Mouse (Mus musculus) spleen, postnatal 36 days (tissue): ENCODE results near the gene Htra1.
A peak's percentile ranks its signal among the peaks of the same experiment; 100 is the strongest.

Source experiments
- DNase-seq, 2 experiments: peaks; one replicate each; pipeline ENCODE4 v3.0.0; 2022; ENCODE audit warnings: low spot score in 2 of 2, mixed read lengths in 1 of 2

Htra1 gene

DNA sequence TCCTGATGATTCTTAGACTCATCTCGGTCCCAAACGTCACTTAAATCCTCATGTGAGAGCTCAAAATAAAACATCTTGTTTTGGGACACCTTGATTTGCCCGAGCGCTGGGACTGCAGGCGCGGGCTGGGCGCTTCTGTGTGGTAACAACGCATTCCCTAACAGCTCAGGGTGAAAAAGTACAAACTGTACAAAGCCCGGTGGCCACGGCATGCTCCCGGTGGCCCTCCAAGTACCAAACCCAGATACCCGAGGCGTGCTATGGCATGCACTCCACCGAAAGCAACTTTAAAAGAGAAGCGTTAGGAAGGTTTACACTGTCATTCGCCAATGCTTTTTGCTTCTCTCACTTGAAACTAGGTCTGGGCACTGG is 504 bp upstream of the Htra1 start:
- no peak for DNase-seq

- DNase-seq, result no peak
Measured at GRCm38 (mm10) chr7:130936472-130936951, 601 bp downstream of the Htra1 start.

DNA sequence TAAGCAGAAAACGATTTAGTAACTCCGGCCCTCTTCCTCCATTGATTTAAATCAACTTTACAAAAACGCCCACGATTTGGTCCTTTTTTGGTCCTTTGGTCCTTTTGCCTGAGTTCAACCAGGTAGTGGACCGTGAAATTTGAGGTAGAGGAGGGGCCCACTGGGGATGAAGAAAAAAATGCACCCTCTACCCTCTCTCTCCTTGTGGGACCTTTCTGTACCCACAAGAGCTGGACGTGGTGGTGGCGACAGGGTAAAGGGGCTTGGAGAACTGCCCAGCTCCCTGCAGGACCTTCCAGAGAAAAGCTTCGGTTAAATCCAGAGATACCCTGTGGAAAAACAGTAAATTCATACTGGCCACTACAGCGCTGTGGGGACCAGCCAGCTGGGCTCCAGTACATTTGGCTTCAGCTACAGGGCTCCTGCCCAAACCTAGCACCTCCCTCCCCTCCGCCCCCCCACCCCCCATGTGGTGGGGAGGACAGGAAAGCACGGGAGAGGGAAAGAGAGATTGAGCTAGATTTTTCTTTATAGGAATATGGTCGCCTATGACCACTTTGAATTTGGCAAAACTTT is 1.4 kb downstream of the Htra1 start:
- DNase-seq, result no peak

DNA sequence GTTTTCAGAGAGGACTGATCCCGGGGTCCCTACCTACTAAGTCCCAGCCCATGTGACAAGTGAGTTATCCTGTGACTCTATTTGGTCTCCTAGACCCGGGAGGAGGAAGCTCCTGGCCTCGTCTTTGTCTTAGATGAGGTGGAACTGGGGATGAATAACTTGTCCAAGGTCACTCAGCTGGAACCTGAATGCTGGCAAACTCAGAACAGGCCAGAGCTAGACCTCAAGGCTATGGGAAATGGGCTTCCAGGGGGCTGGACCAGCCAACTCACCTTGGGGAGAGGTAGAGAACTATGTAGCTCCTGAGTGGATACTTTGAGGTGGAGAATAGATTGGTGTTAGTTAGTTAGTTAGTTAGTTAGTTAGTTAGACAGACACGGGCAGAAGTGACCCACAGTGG is 2.1 kb downstream of the Htra1 start:
- DNase-seq, result no peak

DNA sequence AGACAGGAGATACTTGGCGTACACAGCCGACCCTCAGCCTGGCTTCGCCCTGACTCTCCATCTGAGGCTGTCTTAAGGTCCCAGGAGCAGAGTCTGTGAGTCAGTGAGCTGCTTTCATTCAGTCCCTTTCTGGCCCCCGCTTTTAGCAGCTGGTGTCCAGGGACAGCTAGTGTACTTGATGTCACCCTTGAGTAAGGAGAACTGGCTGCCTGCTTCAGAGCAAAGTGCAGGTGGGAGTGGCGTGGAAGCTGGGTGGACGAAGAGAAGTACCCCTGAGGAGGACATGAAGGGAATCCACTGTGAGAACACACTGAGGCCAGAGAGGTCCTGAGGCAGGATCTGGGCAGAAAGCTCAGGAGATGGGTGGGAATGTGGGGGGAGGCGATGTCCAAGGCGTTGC is 3.0 kb downstream of the Htra1 start:
- DNase-seq, result no peak

DNA sequence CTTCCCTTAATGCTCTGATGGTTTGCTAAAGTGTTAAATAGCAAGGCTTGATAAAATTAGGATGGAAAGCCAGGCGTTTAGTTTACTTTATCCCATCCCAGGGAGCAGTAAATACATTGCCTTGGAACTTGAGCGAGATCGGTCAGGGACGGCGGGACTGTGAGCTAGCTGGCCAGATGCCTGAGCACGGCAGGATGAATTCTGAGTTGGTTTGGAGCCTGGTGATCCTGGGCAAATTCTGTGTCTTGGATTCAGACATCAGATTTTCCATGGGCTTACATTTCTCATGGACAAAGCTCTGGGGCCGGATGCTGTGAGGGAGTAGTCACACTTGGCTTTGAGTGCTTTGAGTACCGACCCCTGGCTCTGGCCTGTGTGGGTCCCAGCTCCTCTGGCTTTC is 4.8 kb downstream of the Htra1 start:
- DNase-seq, result no peak

- DNase-seq, result no peak
Measured at GRCm38 (mm10) chr7:130943280-130943895, 7.5 kb downstream of the Htra1 start.

DNA sequence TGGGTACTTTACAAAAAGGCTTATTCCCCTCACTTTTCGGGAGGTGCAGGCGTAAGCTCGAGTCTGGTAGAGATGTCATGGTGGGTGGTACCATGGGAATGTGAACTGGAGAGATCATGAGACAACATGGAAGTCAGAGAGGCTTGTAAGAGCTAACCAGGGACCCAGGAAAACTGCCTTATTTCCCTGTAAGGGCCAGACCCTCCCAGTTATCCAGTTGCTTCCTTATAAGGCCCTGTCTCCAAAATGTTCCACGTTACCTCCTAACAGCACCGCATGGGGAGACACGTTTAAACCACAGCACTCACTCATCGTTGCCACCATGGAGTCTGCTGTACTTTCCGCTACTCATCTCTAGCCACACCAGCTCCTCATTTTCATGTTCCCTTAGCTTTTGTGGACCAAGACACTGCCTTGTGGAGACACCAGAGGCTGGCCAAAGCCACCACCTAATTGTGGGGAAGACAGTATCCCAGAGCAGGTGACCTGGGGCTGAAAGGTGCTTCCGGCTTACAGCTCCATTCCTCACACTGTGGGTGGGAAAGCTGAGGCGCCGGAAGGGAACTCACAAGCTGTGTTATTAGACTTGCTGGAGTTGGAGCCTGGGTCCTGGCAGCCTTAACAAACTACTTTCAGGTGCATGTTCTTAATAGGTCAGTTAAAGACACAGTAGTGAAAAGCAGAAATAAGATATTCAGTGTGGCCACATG is 9.0 kb downstream of the Htra1 start:
- DNase-seq, result no peak

DNA sequence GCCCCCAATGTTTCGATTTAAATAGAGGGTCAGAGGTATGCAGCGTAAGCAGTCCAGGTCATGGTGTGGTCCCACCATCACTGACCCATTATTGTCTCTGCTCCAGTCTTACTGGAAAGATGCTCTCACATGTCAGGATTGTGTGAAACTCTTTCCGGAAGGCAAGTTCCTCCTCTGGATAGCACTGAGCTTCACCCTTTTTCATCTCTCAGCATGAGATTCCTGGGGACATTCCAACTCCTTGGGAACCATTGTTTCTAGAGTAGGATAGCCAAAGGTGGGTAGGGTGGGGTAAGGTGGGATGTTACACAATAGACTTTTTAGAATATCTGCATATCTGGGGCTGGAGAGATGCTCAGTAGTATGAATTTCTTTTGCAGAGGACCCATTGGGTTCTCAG is 9.8 kb downstream of the Htra1 start:
- no peak for DNase-seq

DNA sequence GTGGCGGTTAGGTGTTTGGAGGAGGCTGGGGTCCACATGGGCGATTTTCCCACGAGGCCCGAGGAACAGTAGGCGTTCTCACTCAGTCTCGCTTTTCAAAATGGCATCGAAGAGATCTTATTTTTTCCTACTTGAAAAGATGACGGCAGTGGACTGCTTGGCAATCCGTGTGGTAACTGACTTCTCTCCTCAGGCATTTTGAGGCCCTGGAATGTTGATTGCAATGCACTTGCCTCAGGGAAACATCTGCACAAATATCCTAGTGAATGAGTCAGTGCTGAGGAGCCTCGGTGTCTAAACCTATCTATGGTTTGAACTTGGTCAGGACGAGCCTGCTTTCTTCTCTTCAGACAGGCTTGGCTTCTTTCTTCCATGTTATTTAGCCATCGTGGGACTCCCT is 10.4 kb downstream of the Htra1 start:
- DNase-seq, result no peak

DNA sequence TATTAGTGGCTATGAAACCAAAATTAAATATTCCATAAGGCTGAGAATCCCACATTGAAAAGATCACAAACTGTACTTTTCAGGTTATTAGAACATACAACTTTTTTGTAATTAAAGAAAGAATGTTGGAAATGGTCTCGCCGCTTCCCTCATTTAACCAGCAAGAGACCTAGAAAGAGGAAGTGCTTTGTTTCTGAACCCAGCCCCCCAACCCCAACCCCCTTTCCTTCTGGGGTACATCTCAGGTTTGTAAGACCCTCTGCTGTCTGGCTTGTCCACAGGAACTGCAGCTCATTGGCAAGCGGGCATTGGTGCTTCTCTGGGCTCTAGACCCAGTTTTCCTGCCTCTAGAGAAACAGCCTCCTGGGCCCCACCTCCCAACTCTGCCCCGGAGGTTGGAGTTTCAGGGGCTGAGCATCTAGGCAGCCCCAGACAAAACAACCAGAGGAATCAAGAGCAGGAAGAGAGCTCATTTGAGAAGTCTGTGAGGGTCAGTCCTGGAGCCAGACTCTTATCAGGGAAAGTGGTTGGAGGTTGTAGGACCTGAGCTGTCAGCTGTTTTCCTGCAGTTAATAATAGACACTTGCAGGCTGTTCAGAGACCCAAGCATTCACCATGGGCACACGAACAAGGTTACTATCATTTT is 12.8 kb downstream of the Htra1 start:
- DNase-seq, result no peak

DNA sequence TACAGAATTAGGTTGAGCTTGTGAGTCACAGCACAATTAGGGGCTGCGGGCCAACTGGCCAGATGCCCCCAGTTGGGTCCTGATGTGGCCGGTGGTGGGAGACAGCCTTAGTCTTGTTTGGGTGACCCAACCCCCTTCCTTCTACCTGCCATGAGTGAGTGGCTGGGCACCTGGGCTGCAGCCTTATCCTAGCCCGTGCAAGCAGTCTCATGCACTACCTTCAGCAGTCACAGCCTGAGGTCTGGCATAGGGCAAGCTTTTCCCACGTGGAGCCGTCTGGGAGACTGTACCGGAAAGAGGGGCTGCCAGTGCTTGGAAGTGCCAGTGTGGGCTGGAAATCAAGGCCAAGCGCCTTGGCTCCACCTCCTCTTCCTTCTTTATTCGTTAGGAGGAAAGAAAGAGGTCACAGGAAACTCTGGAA is 13.4 kb downstream of the Htra1 start:
- no peak for DNase-seq

DNA sequence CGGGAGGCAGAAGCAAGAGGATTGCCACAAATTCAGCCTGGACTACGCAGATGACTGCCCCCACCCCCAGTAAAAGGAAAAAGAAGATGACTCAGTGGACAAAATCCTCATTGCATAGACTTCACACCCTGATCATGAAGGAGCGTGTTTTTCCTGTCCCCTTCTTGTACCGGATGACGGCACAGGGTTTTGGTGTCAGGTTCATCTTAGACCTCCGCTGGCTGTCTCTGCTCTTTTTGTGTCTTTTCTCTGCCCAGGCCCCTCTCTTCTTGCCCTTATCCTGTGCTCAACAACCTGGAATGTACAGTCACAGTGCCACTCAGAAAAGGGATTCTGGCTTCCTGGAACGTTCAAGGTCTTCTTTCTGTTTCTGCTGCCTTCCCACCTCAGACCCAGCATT is 14.6 kb downstream of the Htra1 start:
- DNase-seq, result no peak

DNA sequence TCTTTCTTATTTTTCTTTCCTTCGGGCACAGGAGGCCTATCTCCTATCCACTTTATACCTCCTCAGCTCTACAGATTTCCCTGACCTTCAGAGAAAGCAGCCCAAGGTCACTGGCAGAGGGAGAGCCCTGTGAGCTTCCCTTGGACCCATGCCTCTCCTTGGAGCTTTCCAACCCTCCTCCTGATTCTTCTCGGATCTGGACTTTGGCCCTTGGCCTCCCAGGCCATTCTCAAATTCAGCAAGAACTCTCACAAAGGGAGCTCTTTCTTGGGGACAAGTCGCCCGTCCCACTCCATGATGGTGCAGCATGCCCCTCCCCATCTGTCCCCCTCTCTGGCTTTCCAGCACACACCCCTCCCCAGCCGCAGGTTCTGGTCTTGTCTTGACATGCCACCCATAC is 15.1 kb downstream of the Htra1 start:
- no peak for DNase-seq

DNA sequence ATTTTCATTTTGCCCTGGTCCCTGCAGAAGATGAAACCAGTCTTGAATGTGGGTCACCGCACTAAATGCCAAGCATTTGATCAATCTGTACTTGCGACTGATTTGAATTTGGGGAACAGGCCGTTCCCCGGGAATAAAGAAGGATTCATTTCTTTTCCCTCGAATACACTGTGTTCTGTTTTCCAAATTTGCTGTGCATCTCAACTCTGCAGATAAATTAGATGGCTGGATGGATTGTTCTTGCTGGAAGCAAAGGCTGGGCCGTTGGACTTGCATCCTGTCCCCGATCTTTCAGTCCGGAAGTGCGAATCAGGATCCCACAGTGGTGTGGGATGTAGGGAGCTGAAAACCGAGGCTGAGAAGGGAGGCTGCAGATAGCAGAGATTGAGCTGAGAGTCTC is 17.5 kb downstream of the Htra1 start:
- no peak for DNase-seq

DNA sequence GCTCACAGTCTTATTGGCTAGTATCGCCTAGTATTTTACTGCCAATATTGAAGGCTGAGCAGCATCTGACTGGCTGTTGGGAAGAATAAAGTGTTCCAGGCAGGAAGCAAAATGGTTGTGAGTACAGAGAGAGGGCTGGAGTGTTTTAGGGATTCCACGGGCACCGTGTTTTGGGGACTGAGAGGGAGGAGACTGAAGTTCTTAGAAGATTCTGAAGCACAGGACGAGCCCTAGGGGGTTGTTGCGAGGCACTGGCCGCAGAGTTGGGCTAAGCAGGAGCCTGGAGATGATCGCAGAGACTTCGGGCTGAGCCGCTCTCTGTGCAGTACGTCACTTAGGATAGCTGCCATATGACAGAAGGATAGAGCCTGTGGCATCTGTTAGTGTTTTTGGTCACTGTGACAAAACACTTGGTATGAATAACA is 18.3 kb downstream of the Htra1 start:
- no peak for DNase-seq

- no peak for DNase-seq
Measured at GRCm38 (mm10) chr7:130958551-130958950, 22.6 kb downstream of the Htra1 start.

GRCm38 (mm10) chr7:130959868-130960267 is 24.0 kb downstream of the Htra1 start:
- no peak for DNase-seq

- no peak for DNase-seq
Measured at GRCm38 (mm10) chr7:130961429-130961828, 25.5 kb downstream of the Htra1 start.

- DNase-seq, result peak in 1 of 2 experiments; percentile 9
Measured at GRCm38 (mm10) chr7:130964686-130965085, 28.8 kb downstream of the Htra1 start.

DNA sequence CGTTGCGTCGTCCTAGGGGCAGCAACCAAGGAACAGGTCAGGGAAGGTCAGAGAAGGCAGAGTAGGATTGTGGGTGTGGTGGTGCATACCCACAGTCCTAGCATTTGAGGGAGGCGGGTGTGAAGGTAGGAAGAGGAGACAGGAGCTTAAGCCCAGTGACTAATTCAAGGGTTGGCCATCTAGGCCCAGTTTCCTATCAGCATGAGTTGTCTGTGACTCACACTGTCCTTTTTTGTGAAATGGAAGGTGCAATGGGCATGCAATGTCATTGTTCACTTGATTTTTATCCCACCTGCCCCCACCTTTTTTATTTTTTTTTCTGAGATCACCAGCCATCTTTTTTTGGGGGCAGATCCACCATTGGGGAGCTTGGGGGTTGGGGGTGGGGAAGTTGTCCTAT is 29.5 kb downstream of the Htra1 start:
- DNase-seq, result no peak

GRCm38 (mm10) chr7:130965909-130966365 is 30.0 kb downstream of the Htra1 start:
- DNase-seq, result no peak

- DNase-seq, result no peak
Measured at GRCm38 (mm10) chr7:130966451-130966850, 30.5 kb downstream of the Htra1 start.
